Mouse (Mus musculus): ENCODE measurements around the gene Smg7. TPM values are rescaled to one million over a fixed set of nuclear protein-coding genes. Genes with fewer than 3 reads are reported as not detected.

The Smg7 gene
- total and polyA plus RNA-seq, 3 experiments: 32.1 to 53.9 (median 52.4) TPM

DNA sequence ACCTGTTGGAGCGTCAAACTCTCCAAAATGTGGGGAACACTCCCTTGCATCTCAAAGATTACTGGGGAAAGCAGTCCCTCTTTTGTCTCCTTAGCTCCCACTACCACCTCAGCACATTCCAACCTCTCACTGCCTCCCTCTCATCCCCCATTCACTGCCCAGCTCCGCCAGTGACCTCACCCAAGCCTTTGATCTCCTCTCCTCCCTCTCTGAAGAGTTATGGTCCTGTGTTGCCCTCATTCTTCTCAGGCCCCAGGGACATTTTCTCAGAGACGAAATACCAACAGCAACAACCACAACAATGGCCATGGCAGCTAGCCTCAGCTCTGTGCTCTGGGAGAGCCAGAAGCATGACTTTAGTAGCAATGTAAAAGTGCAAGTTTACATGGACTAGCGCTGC is 111.2 kb downstream of the Smg7 start:
- H3K9ac ChIP-seq (ENCODE audit: control insufficient read depth, low read depth, low read length, poor library complexity, severe bottlenecking): no peak overlapping the region
- no peak overlapping the region for H3K4me3 ChIP-seq (ENCODE audit: control insufficient read depth in 1 of 2, insufficient read depth in 1 of 2, low read depth in 2 of 2, low read length in 2 of 2)
- H3K27me3 ChIP-seq (ENCODE audit: control insufficient read depth in 1 of 2, insufficient read depth in 2 of 2, low read length in 2 of 2): no peaks in the 10 kb centered on the region
- peaks cover 11 to 34% of the 10 kb centered on the region in 2 experiments for H3K4me1 ChIP-seq (ENCODE audit: control insufficient read depth in 1 of 2, insufficient read depth in 2 of 2, low read length in 2 of 2)
- no peak for DNase-seq (ENCODE audit: low read depth, low spot score)
- H3K79me2 ChIP-seq (ENCODE audit: control insufficient read depth, insufficient read depth, low read length, poor library complexity): no peaks in the 10 kb centered on the region
- TF ChIP-seq ETS1 (IDR thresholded peaks at IDR 0.05; ENCODE audit: low read depth, low read length) (no peak), E2F4 (IDR thresholded peaks at IDR 0.05; ENCODE audit: borderline replicate concordance, low read depth, low read length) (no peak), MAX (IDR thresholded peaks at IDR 0.05; ENCODE audit: low read length) (no peak), USF2 (IDR thresholded peaks at IDR 0.05; ENCODE audit: borderline replicate concordance in 1 of 2, insufficient read depth in 1 of 2, low read depth in 1 of 2, low read length in 2 of 2) (no peak), TAL1 (IDR thresholded peaks at IDR 0.05; ENCODE audit: low read length) (no peak), TBP (IDR thresholded peaks at IDR 0.05; ENCODE audit: low read depth, low read length) (no peak), POLR2A (IDR thresholded peaks at IDR 0.05; ENCODE audit: control insufficient read depth in 1 of 2, insufficient read depth in 1 of 2, low read depth in 1 of 2, low read length in 2 of 2, poor library complexity in 1 of 2) (no peak), GABPA (IDR thresholded peaks at IDR 0.05; ENCODE audit: low read depth, low read length) (no peak), CHD1 (IDR thresholded peaks at IDR 0.05; ENCODE audit: low read depth, low read length) (no peak), RCOR1 (IDR thresholded peaks at IDR 0.05; ENCODE audit: low read depth, low read length) (no peak)
- peak overlapping the region; percentile 17; the same call in 1 of the 2 replicates for H3K27ac ChIP-seq (ENCODE audit: control insufficient read depth, low read depth, low read length)
- H3K9me3 ChIP-seq (replicated peaks; ENCODE audit: insufficient read depth, low read length): no peaks in the 10 kb centered on the region
- H3K36me3 ChIP-seq (ENCODE audit: control insufficient read depth in 1 of 2, insufficient read depth in 2 of 2, low read length in 2 of 2): peaks cover 0 to 18% of the 10 kb centered on the region in 2 experiments; a peak in 2 of 4 replicates

DNA sequence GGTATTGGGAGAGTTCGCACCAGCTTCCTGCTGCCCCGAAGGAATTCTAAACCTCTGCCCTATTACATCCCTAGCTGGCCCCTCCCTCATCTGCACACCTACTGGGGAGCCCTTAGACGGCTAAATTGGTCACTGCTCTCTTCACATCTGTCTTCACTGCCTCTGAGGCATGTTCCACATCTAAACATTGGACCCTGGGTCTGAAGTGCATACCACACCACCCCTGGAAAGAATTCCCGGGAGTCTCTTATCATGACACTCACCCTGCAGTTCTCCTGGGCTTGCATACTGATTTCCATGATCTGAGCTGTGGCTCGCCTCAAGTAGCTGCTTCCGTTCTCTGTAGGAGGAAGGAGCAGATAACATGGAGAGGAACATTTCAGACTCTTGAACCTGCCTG is 111.6 kb downstream of the Smg7 start:
- H3K4me1 ChIP-seq (ENCODE audit: control insufficient read depth in 1 of 2, insufficient read depth in 2 of 2, low read length in 2 of 2): peaks cover 8 to 30% of the 10 kb centered on the region in 2 experiments

More for the DNA sequence above, 111.6 kb downstream of the Smg7 start:
- H3K36me3 ChIP-seq (ENCODE audit: control insufficient read depth in 1 of 2, insufficient read depth in 2 of 2, low read length in 2 of 2): peaks cover 0 to 14% of the 10 kb centered on the region in 2 experiments; a peak in 2 of 4 replicates
- peak overlapping the region; percentile 24 for H3K9ac ChIP-seq (ENCODE audit: control insufficient read depth, low read depth, low read length, poor library complexity, severe bottlenecking)
- H3K27me3 ChIP-seq (ENCODE audit: control insufficient read depth in 1 of 2, insufficient read depth in 2 of 2, low read length in 2 of 2): no peaks in the 10 kb centered on the region
- H3K27ac ChIP-seq (ENCODE audit: control insufficient read depth, low read depth, low read length): peak overlapping the region; percentile 25; the same call in 1 of the 2 replicates
- DNase-seq (ENCODE audit: low read depth, low spot score): peak; percentile 62
- no peaks in the 10 kb centered on the region for H3K79me2 ChIP-seq (ENCODE audit: control insufficient read depth, insufficient read depth, low read length, poor library complexity)
- peak overlapping the region; percentile 32 to 48 for H3K4me3 ChIP-seq (ENCODE audit: control insufficient read depth in 1 of 2, insufficient read depth in 1 of 2, low read depth in 2 of 2, low read length in 2 of 2)
- TF ChIP-seq GATA1 (IDR thresholded peaks at IDR 0.05; ENCODE audit: low read depth, low read length) (peak; percentile 50), POLR2AphosphoS2 (IDR thresholded peaks at IDR 0.05; ENCODE audit: low read length) (no peak), RCOR1 (IDR thresholded peaks at IDR 0.05; ENCODE audit: low read depth, low read length) (peak; percentile 38; the same call in 1 of the 2 replicates), ETS1 (IDR thresholded peaks at IDR 0.05; ENCODE audit: low read depth, low read length) (peak; percentile 16; the same call in 1 of the 2 replicates), MYB (IDR thresholded peaks at IDR 0.05; ENCODE audit: low read depth, low read length) (no peak), JUND (IDR thresholded peaks at IDR 0.05; ENCODE audit: low read depth, low read length) (no peak), GABPA (IDR thresholded peaks at IDR 0.05; ENCODE audit: low read depth, low read length) (no peak), SMC3 (IDR thresholded peaks at IDR 0.05; ENCODE audit: low read depth, low read length) (peak; percentile 1), EP300 (IDR thresholded peaks at IDR 0.05; ENCODE audit: low read depth in 1 of 2, low read length in 2 of 2) (peak; percentile 31 to 41; a peak in 2 of 4 replicates), MAZ (IDR thresholded peaks at IDR 0.05; ENCODE audit: low read depth, low read length) (0 out of 2 replicates have a peak, but pooled peaks have one; percentile 18), HCFC1 (IDR thresholded peaks at IDR 0.05; ENCODE audit: low read depth, low read length) (no peak), TCF12 (IDR thresholded peaks at IDR 0.05; ENCODE audit: low read depth, low read length) (peak; percentile 41; the same call in 1 of the 2 replicates), ELF1 (IDR thresholded peaks at IDR 0.05; ENCODE audit: low read depth, low read length) (no peak), NRF1 (IDR thresholded peaks at IDR 0.05; ENCODE audit: insufficient read depth, low read depth, low read length, poor library complexity, severe bottlenecking) (no peak), MAX (IDR thresholded peaks at IDR 0.05; ENCODE audit: low read length) (no peak)
- H3K9me3 ChIP-seq (replicated peaks; ENCODE audit: insufficient read depth, low read length): no peaks in the 10 kb centered on the region

Measured in MEL (cell line).